Mouse (Mus musculus) kidney, embryonic 14.5 days (tissue): ENCODE measurements around the gene Trip4. TPM values are rescaled to one million over a fixed set of nuclear protein-coding genes. Genes with fewer than 3 reads are reported as not detected.

ENCODE experiments used
- ATAC-seq: fragments of 200-750 bp; cut with Nextera tagmentation; 2 replicates; pipeline ENCODE4 v1.8.0; 2017; ENCODE audit warnings: moderate number of reproducible peaks, mild to moderate bottlenecking, moderate TSS enrichment, moderate library complexity; ENCODE audit not compliant: low FRiP score, low TSS enrichment
- H3K27ac ChIP-seq: fragments of 300-500 bp; sonication (generic); 2 replicates; pipeline ENCODE4 v1.5.1; 2014; ENCODE audit warnings: low read depth, mild to moderate bottlenecking, low read length, moderate library complexity, mixed read lengths
- H3K27me3 ChIP-seq: fragments of 300-500 bp; sonication (generic); 2 replicates; pipeline ENCODE4 v1.6.1; 2014; ENCODE audit warnings: mild to moderate bottlenecking, low read length; ENCODE audit not compliant: control insufficient read depth, insufficient read depth
- H3K36me3 ChIP-seq: fragments of 300-500 bp; sonication (generic); 2 replicates; pipeline ENCODE4 v1.6.1; 2014; ENCODE audit warnings: low read length, mixed read lengths; ENCODE audit not compliant: control insufficient read depth, insufficient read depth
- H3K4me1 ChIP-seq: fragments of 300-500 bp; sonication (generic); 2 replicates; pipeline ENCODE4 v1.6.1; 2014; ENCODE audit warnings: low read length, mixed read lengths; ENCODE audit not compliant: control insufficient read depth, insufficient read depth
- H3K4me2 ChIP-seq: fragments of 300-500 bp; sonication (generic); replicated peaks from 2 replicates; pipeline ENCODE4 v1.6.1; 2014; ENCODE audit warnings: low read depth, mild to moderate bottlenecking, low read length
- H3K4me3 ChIP-seq: fragments of 300-500 bp; sonication (generic); 2 replicates; pipeline ENCODE4 v1.5.1; 2014; ENCODE audit warnings: mild to moderate bottlenecking, low read length
- H3K9ac ChIP-seq: fragments of 300-500 bp; sonication (generic); 2 replicates; pipeline ENCODE4 v1.6.1; 2014; ENCODE audit warnings: low read depth, mild to moderate bottlenecking, low read length, moderate library complexity
- H3K9me3 ChIP-seq: fragments of 300-500 bp; sonication (generic); 2 replicates; pipeline ENCODE4 v1.6.1; 2016; ENCODE audit warnings: low read length; ENCODE audit not compliant: control insufficient read depth
- WGBS: fragments of 180-500 bp; shearing (Covaris S2); extraction: QIAGEN DNeasy Blood & Tissue Kit; methylation state at CpG from one replicate; pipeline ENCODE4 v1.1.7; 2014; 5-methylcytosine and 5-hydroxymethylcytosine counted together
- polyA plus RNA-seq: library from polyadenylated mRNA; unstranded; fragments of >200 nt; fragmentation: Nextera tagmentation; extraction: Ambion mirVana; gene quantifications from 2 replicates; pipeline ENCODE4 v1.2.1, GENCODE M21; 2014

Trip4 gene
- polyA plus RNA-seq, 1 experiment from 2014 or later: 36.6 TPM

DNA sequence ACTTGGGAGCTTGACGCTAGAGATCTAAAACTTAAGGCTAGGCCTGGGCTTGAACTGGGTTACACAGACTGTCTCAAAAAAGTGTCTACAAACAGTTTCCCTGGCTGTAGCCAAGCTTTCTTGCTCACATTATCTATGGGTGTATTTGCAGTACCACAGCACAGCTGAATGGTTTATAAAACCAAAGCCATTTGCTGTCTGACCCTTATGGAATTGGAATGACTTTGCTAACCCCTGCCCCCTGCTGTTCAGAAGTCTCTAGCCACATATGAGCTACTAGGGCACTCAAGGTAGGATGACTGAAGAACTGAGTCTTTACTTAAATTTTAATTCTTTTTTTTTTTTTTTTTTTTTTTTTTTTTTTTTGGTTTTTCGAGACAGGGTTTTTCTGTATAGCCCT lies 79.2 kb downstream of the Trip4 start:
- no peak overlapping the region for H3K4me3 ChIP-seq
- H3K4me1 ChIP-seq: peaks cover 9% of the 10 kb centered on the region
- H3K9ac ChIP-seq: no peak overlapping the region
- no peaks in the 10 kb centered on the region for H3K9me3 ChIP-seq
- no peaks in the 10 kb centered on the region for H3K27me3 ChIP-seq
- H3K4me2 ChIP-seq: no peak overlapping the region
- no peaks in the 10 kb centered on the region; the same call in 1 of the 2 replicates for H3K36me3 ChIP-seq
- ATAC-seq: no peak
- no peak overlapping the region for H3K27ac ChIP-seq
- 88% methylated on average over 1 of the region's 2 CpGs for WGBS

DNA sequence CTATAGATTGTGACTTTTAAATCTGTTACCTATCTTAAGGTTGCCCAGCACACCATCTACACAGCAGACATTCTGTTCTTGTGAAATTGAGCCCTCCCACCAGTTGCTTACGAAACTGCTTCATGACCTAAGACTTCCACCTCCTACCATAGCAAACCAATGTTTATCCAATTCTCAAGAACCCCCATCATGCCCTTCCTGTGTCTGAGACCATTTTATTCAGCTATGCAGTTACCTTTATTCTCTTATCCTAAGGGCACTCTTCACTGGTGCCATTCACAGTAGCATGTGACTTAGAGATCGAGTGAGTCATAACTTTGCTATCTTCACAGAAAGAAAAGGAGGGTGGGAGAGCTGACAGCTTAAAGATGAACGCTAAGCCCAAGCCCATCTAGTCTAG lies 80.1 kb downstream of the Trip4 start:
- 37% methylated on average over 3 of the region's 3 CpGs for WGBS

GRCm38 (mm10) chr9:65828016-65828403 lies 80.6 kb downstream of the Trip4 start:
- no peaks in the 10 kb centered on the region for H3K27me3 ChIP-seq

More for the DNA sequence above, 80.1 kb downstream of the Trip4 start:
- H3K9ac ChIP-seq: no peak overlapping the region
- H3K27ac ChIP-seq: no peak overlapping the region
- H3K4me2 ChIP-seq: peak overlapping the region; percentile 75
- no peaks in the 10 kb centered on the region for H3K9me3 ChIP-seq
- peak overlapping the region; percentile 94 for H3K4me3 ChIP-seq
- ATAC-seq: no peak
- peaks cover 12% of the 10 kb centered on the region for H3K4me1 ChIP-seq
- H3K36me3 ChIP-seq: no peaks in the 10 kb centered on the region; the same call in 1 of the 2 replicates
- no peaks in the 10 kb centered on the region for H3K27me3 ChIP-seq

GRCm38 (mm10) chr9:65827344-65828015 lies 81.1 kb downstream of the Trip4 start, which contains the start of gene Zfp609:
TSS of gene Zfp609 (minus strand) at chr9:65827564.
- Histone ChIP-seq H3K9me3 (no peaks in the 10 kb centered on the region), H3K27me3 (no peaks in the 10 kb centered on the region), H3K4me3 (peak within 1 kb of the TSS; percentile 94), H3K9ac (peak within 1 kb of the TSS; percentile 96), H3K4me2 (peak within 1 kb of the TSS; percentile 75), H3K4me1 (peaks cover 12% of the 10 kb centered on the region), H3K36me3 (no peaks in the 10 kb centered on the region; the same call in 1 of the 2 replicates), H3K27ac (peak within 1 kb of the TSS; percentile 99)
- ATAC-seq: peak; percentile 90
- WGBS: under 1% methylated on average over 52 of the region's 76 CpGs

More at GRCm38 (mm10) chr9:65828016-65828403, 80.6 kb downstream of the Trip4 start:
- no peaks in the 10 kb centered on the region; the same call in 1 of the 2 replicates for H3K36me3 ChIP-seq
- H3K4me2 ChIP-seq: peak overlapping the region; percentile 75
- WGBS: under 1% methylated on average over 13 of the region's 13 CpGs
- peak overlapping the region; percentile 99; the same call in 1 of the 2 replicates for H3K27ac ChIP-seq
- H3K4me3 ChIP-seq: peak overlapping the region; percentile 94
- peaks cover 12% of the 10 kb centered on the region for H3K4me1 ChIP-seq
- ATAC-seq: 0 out of 2 replicates have a peak, but pooled peaks have one; percentile 1
- peak overlapping the region; percentile 96; the same call in 1 of the 2 replicates for H3K9ac ChIP-seq
- no peaks in the 10 kb centered on the region for H3K9me3 ChIP-seq

DNA sequence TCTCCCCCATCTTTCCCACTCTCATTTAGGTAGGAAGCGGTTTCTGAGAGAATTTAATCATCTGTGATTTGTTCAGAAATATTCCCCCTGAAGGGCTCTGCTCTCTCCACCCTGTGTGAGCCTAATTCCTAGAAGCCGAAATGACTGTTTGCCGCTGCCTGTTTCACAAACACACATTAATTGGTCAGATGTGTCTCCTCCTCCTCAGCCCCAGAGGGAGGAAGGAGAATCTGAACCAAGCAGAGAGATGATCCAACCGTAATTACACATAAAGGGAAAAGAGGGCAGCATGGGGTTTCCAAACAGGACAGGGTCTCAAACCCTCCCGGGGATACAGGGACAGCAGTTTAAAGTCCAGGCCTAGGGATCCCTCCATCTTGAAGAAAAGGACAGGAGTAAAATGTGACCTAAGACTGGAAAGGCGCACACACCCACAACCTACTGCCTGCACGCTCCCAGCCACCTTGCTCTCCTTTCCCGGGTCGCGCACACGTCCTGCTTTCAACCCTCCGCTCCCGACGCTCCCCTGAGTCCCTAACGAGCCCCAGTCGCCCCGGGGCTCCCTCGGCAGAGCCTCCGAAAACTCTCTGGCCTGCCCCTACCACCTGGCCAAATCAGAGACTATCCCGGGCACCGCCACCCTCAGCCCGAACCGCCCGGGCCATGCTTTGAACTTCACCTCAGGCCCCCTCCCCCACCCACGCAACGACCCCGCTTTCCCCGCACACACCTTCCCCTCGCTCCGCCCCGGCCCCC lies 81.8 kb downstream of the Trip4 start:
- H3K9ac ChIP-seq: peak overlapping the region; percentile 96
- WGBS: 2% methylated on average over 25 of the region's 31 CpGs
- peak overlapping the region; percentile 94 for H3K4me3 ChIP-seq
- no peaks in the 10 kb centered on the region for H3K9me3 ChIP-seq
- H3K27me3 ChIP-seq: no peaks in the 10 kb centered on the region
- no peaks in the 10 kb centered on the region for H3K36me3 ChIP-seq
- H3K27ac ChIP-seq: peak overlapping the region; percentile 99
- peak; percentile 63 for ATAC-seq
- peaks cover 12% of the 10 kb centered on the region for H3K4me1 ChIP-seq
- peak overlapping the region; percentile 61 for H3K4me2 ChIP-seq

DNA sequence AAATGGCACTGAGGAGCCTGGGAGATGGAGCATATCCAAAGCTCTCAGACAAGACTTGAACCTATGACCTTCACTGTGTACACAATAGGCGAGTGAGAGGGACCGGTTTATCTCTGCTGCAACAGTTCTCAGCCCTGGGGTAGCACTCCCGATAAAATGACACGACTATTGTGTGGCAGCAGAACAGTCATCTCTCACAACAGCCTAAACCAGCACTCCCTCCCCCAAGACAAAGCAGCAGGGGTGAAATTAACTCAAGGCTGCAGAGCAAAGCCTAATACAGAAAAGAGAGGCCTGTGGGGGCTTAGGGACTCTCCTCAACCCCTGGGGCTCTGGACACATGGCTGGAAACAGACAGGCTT lies 82.4 kb downstream of the Trip4 start:
- peak overlapping the region; percentile 96; the same call in 1 of the 2 replicates for H3K9ac ChIP-seq
- H3K4me3 ChIP-seq: peak overlapping the region; percentile 94
- no peak for ATAC-seq
- 1% methylated on average over 4 of the region's 4 CpGs for WGBS
- peak overlapping the region; percentile 61 for H3K4me2 ChIP-seq
- no peaks in the 10 kb centered on the region for H3K9me3 ChIP-seq
- H3K4me1 ChIP-seq: peaks cover 12% of the 10 kb centered on the region
- peak overlapping the region; percentile 99 for H3K27ac ChIP-seq
- no peaks in the 10 kb centered on the region for H3K27me3 ChIP-seq
- H3K36me3 ChIP-seq: no peaks in the 10 kb centered on the region

DNA sequence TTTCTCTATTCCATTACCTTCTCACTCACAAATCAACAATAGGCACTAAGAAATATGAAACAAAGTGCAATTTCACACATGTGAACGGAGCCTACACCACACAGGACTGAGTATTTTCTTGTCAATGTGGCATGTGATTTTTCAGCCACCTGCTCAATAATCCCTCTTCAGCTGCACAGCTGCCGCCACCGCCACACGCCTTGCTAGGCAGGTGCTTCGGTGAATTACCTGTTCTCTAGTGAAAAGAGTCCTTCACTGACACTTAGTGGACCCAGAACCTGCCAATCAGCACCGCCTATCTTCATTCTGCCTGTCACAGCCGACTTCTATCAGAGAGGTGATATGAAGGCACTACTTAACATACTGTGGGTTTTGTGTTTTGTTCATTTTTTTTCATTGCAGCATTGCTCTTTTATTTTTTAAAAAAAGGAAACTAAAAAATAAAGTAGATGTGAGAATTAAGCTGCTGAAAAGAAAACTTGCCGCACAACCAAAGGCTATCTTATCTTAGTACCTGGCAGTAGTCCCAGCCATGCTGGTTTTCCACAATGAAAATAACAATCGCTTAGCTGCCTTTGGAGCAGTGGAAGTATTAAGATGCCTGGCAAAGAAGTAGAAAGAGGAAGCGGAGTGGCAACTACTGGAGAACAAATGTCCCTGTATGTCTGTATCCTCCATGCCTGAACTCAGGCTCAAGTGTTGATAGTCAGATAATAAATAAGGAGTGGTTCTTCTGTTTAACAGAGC lies 84.7 kb downstream of the Trip4 start:
- no peak for ATAC-seq
- peaks cover 12% of the 10 kb centered on the region for H3K4me1 ChIP-seq
- no peaks in the 10 kb centered on the region for H3K36me3 ChIP-seq
- no peak overlapping the region for H3K4me2 ChIP-seq
- 83% methylated on average over 10 of the region's 10 CpGs for WGBS
- no peak overlapping the region for H3K9ac ChIP-seq
- no peak overlapping the region for H3K27ac ChIP-seq
- H3K4me3 ChIP-seq: no peak overlapping the region
- no peaks in the 10 kb centered on the region for H3K27me3 ChIP-seq
- no peaks in the 10 kb centered on the region for H3K9me3 ChIP-seq

GRCm38 (mm10) chr9:65822011-65822410 lies 86.6 kb downstream of the Trip4 start:
- Histone ChIP-seq H3K4me2 (no peak overlapping the region), H3K36me3 (no peaks in the 10 kb centered on the region), H3K4me3 (no peak overlapping the region), H3K27me3 (no peaks in the 10 kb centered on the region), H3K9me3 (no peaks in the 10 kb centered on the region), H3K4me1 (peaks cover 12% of the 10 kb centered on the region), H3K27ac (no peak overlapping the region), H3K9ac (no peak overlapping the region)
- 76% methylated on average over 4 of the region's 4 CpGs for WGBS
- no peak for ATAC-seq
